Mouse (Mus musculus): ENCODE measurements at regions not wholly inside any gene's neighbourhood (a gene's known extent, or its start where the extent isn't known, plus 50 kb on each side); places are given as distances from the start of the nearest gene placed in this dataset.
"Not testable (repeated sequence)": the region's sequence is repeated elsewhere in the genome, so short reads cannot be mapped to it uniquely, and the experiment has no call there.

DNA sequence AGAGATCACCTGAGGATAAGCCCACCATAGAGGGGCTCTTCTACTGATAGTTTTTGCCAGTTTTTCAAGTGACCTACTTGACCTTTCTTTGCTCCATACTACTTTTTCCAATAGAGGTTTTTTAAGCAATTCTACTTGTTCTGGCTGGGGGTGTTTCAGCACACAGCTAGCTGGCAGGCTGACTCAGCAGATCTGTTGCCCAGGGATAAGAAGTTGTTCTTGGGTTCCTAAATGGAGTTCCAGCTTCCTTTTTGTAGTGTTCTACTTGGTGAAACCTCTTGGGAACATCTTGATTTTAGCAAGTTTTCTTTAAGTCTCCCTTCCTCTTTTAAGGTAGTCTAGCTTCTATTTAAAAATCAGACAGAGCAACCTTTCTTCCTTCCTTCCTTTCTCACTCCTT is 61.0 kb downstream of the 4930474N05Rik start:
- no peak for DNase-seq

DNA sequence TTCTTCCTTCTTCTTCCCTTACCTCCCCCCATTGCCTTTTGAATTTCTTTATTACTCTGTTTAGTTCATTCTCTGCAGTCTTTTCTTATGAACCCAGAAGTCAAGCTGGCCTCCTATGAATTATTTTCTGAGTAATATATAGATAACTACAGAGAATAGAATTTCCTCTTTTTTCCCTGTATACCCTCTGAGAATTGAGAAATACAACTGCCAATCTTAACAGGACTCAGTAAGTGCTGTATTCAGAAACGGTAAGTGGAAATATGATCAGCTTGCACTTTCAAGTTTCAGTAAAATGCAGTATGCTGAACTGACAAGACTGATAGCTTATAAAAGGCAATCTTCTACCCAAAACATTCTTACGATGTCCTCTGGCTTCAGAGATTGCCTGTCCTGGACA is 61.5 kb downstream of the 4930474N05Rik start:
- DNase-seq, result no peak

DNA sequence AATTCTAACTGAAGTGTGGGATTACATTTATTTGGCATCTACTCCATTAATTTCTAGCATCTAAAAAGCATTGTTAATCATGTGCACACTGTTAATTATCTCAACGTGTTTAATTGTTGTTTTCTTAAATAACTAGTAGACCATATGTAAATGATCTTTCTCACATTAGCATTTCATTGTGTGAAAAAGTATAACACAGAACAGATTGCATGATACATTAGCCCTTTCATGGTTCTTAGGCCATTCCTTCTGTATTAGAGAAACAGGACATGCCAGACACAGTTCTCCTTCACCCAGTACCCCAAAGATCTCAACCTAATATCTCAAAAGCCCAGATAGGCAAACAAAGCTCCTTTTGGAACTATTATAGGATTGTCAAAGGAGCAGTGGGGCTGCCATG is 89.0 kb downstream of the 4930474N05Rik start:
- DNase-seq, result no peak

- DNase-seq, result no peak
Measured at GRCm38 (mm10) chr14:36196517-36196916, 101.8 kb downstream of the 4930474N05Rik start.

DNA sequence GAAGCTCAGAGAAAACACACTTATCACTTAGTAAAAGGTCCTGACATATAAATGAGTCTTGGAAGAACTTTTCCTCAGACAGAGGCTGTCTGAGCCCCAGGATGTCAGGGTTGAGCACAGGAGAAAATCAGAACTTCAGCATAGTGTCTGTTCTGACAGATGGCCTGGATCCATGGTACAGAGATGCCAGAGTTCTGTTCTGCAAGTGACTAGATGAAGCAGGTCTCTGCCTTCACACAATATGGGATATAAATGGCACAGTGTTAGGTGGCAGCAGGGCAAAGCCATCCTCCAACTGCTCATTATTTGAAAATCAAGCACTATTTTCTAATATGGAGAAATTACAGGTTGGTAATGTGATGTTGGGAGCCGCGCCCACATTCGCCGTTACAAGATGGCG is 103.7 kb downstream of the 4930474N05Rik start:
- DNase-seq, result no peak

GRCm38 (mm10) chr14:36203855-36204254 is 109.1 kb downstream of the 4930474N05Rik start:
- no peak for DNase-seq

- peak; percentile 66 for DNase-seq
Measured at GRCm38 (mm10) chr14:36212830-36213229, 118.1 kb downstream of the 4930474N05Rik start.

GRCm38 (mm10) chr14:36245849-36246248 is 151.1 kb downstream of the 4930474N05Rik start:
- DNase-seq, result no peak

- no peak for DNase-seq
Measured at GRCm38 (mm10) chr14:36262126-36262525, 167.4 kb downstream of the 4930474N05Rik start.

DNA sequence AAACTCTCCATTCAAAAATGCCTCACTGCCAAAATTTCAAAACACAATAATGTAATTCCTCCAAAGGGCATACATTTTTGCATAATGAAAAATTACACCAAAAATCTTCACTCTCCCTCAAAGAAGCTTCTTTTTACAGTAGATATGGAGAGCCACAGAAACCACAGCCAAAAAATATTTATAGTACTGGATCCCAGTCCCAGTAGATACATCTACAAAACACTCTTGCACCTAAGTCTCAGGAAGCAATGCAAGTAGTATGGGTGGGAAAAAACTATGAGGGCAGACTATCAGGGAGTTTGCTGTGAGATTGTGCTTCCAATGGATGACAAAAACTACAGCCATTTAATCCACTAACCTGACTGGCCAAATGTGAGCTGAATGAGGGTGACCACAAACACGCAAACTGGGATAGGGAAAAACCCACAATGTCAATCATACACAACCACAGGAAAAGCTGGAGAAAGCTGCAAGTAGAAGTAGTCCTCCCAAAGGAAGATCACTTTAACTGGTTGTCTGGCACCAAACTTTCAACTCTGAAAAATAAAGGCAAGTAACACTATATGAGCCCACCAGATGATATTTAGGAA is 189.2 kb downstream of the 4930474N05Rik start:
- no peak for DNase-seq

- DNase-seq, result no peak
Measured at GRCm38 (mm10) chr14:36288697-36289286, 194.1 kb downstream of the 4930474N05Rik start.

- DNase-seq, result no peak
Measured at GRCm38 (mm10) chr14:36310324-36310723, 215.6 kb downstream of the 4930474N05Rik start.

DNA sequence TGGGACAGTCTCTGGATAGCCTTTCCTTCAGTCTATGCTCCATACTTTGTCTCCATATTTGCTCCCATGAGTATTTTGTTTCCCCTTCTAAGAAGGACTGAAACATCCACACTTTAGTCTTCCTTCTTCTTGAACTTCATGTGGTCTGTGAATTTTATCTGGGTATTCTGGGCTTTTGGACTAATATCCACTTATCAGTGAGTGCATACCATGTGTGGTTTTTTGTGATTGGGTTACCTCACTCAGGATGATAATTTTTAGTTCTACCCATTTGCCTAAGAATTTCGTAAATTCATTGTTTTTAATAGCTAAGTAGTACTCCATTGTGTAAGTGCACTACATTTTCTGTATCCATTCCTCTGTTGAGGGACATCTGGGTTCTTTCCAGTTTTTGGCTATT is 220.0 kb downstream of the 4930474N05Rik start:
- DNase-seq, result not testable (repeated sequence)

- DNase-seq, result no peak
Measured at GRCm38 (mm10) chr14:36316418-36317111, 221.8 kb downstream of the 4930474N05Rik start.

GRCm38 (mm10) chr14:36328258-36328891 is 233.7 kb downstream of the 4930474N05Rik start:
- no peak for DNase-seq

DNA sequence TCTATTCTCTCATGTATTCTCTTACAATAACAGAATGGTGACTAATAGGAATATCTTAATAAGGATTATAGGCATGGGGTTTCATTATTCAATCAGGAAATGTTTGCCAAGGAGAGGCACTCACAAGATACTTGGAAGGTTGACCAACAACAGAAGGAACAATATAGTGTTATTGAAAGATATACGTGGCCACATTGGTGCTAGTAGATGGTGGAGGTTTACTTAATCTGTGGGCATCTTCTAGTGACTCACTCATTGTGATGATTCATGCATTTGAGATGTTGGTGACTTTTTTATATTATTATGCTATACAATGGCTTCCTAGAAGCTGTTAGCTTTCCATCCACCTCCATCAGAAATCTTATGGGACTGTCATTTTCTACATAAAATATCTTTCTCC is 246.1 kb downstream of the 4930474N05Rik start:
- DNase-seq, result no peak
